Mouse (Mus musculus) kidney, adult 2 months (tissue): ENCODE results near the gene Ltbp1.
A peak's percentile ranks its signal among the peaks of the same experiment; 100 is the strongest.

ENCODE experiments used
- CTCF ChIP-seq: fragments of 200-500 bp; conservative IDR thresholded peaks from 2 replicates; pipeline ENCODE4 v1.5.1; 2011; ENCODE audit warnings: low read depth, mild to moderate bottlenecking, control low read depth, low read length, moderate library complexity, mixed read lengths; ENCODE audit not compliant: insufficient read depth, insufficient read length
- POLR2A ChIP-seq: fragments of 200-500 bp; IDR thresholded peaks from one replicate; pipeline ENCODE4 v1.6.1; 2011; ENCODE audit warnings: low read depth, low read length, control low read depth

DNA sequence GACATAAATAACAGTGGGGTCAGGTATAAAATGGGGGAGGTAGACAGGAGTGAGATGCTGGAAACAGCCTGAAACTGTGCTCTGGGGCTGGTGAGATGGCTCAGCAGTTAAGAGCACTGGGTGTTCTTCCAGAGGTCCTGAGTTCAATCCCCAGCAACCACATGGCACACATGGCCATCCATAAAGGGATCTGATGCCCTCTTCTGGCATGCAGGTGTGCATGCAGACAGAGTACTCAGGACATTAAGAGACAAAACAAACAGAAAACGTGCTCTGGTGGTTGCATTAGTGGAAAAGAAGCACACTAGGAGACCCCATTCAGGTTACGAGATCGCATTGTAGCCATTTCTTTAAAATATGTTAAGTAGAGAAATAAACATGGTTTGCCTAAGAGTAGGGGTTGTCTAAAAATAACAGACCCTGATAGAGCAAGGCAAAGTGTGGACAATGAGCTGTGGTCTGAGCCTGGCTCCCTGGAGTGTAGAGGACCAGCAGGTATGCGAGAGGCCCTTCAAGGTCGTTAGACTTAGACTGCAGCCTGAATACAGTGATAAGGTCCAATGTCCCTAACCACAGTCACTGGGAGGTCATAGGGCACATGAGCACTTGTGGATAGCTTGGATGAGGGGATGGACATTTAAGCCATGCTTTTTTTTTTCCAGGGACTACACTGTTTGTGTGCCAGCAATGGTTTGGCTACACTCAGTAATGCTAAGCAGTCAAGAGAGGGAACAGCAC, 369.1 kb downstream of the Ltbp1 start:
- 0 out of 2 replicates have a peak, but pooled peaks have one; percentile 15 for TF ChIP-seq CTCF
- TF ChIP-seq POLR2A: no peak
